Mouse (Mus musculus): ENCODE results near the gene Mien1. TPM values are rescaled to one million over a fixed set of nuclear protein-coding genes. Genes with fewer than 3 reads are reported as not detected.

Gene Mien1
- polyA plus RNA-seq, 1 experiment from 2014 or later: 78.0 TPM

GRCm38 (mm10) chr11:98393317-98393716, 45.5 kb downstream of the Mien1 start:
- no peak overlapping the region for H3K4me3 ChIP-seq
- peak overlapping the region; percentile 78 for H3K27ac ChIP-seq
- peak; percentile 55 for ATAC-seq (ENCODE audit: borderline replicate concordance, extremely low read depth, low FRiP score, low TSS enrichment)
- H3K9ac ChIP-seq: no peak overlapping the region
- H3K9me3 ChIP-seq: no peaks in the 10 kb centered on the region
- 43% methylated on average over 6 of the region's 6 CpGs for WGBS
- peaks cover 51% of the 10 kb centered on the region for H3K4me1 ChIP-seq
- peaks cover 13% of the 10 kb centered on the region; the same call in 1 of the 2 replicates for H3K27me3 ChIP-seq
- no peaks in the 10 kb centered on the region for H3K36me3 ChIP-seq
- H3K4me2 ChIP-seq: no peak overlapping the region

DNA sequence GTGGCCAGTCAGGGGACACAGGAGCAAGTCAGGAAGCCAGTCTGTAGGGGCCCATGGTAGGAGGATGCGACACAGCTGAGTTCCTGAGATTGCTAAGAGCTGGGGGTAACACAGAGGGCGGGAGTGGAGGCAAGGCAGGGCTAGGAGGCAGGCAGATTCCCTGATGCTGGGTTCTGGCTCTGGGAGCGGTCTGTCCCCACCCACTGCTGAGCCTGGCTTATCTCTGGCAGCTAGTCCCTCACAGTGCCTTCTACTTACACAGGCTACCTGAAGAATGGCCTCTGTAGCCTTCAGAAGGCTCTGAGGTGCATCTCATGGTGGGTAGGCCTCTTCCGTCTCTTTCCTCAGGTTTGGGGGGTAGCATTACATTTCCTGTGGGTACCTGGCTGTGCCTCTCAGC, 46.1 kb downstream of the Mien1 start:
- H3K4me2 ChIP-seq: no peak overlapping the region
- H3K36me3 ChIP-seq: no peaks in the 10 kb centered on the region
- no peak overlapping the region for H3K4me3 ChIP-seq
- WGBS: 41% methylated on average over 4 of the region's 4 CpGs
- ATAC-seq (ENCODE audit: borderline replicate concordance, extremely low read depth, low FRiP score, low TSS enrichment): 0 out of 2 replicates have a peak, but pooled peaks have one; percentile 9
- peak overlapping the region; percentile 78 for H3K27ac ChIP-seq
- no peaks in the 10 kb centered on the region for H3K9me3 ChIP-seq
- H3K27me3 ChIP-seq: peaks cover 20% of the 10 kb centered on the region
- peaks cover 58% of the 10 kb centered on the region for H3K4me1 ChIP-seq
- H3K9ac ChIP-seq: no peak overlapping the region

DNA sequence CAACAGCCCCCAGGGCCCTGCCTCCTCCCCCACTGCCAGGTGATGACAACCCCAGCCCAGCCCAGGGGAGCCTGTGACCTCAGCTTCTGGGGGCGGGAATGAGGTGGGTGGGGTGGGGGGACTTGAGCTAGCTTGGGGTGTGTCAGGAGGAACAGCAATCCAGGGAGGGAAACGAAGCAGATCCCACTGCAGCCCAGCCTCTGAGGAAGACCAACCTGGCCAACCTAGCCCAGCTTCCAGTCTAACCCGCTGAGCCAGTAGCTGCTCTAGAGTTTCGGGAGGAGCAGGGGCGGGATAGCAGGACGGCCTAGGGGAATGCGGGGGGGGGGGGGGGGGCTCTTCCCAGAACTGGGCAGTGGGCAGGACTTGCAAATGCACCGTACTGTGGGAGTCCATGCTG, 46.8 kb downstream of the Mien1 start:
- Histone ChIP-seq H3K27me3 (peaks cover 26% of the 10 kb centered on the region), H3K9me3 (no peaks in the 10 kb centered on the region), H3K4me1 (peaks cover 63% of the 10 kb centered on the region), H3K4me3 (no peak overlapping the region), H3K27ac (peak overlapping the region; percentile 78), H3K36me3 (no peaks in the 10 kb centered on the region), H3K4me2 (no peak overlapping the region), H3K9ac (no peak overlapping the region)
- ATAC-seq (ENCODE audit: borderline replicate concordance, extremely low read depth, low FRiP score, low TSS enrichment): no peak
- WGBS: 10% methylated on average over 7 of the region's 8 CpGs

DNA sequence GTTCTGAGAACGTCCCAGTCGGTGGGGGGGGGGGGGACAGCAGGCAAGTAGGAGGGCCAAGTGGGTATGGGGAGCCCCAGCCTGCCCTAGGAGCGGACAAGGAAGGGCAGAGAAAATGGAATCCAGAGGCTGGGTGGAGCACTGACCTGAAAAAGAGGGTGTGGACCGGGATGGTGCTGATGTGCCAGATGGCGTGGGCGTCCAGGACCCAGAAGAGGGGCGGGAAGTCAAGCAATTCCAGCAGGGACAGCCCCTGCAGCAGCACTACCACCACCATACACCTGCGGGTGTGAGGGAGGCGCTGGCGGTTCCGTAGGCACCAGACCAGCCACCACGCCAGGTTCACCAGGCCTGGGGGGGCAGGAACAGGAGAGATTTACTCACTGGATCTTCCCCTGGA, 48.6 kb downstream of the Mien1 start:
- 72% methylated on average over 12 of the region's 12 CpGs for WGBS

DNA sequence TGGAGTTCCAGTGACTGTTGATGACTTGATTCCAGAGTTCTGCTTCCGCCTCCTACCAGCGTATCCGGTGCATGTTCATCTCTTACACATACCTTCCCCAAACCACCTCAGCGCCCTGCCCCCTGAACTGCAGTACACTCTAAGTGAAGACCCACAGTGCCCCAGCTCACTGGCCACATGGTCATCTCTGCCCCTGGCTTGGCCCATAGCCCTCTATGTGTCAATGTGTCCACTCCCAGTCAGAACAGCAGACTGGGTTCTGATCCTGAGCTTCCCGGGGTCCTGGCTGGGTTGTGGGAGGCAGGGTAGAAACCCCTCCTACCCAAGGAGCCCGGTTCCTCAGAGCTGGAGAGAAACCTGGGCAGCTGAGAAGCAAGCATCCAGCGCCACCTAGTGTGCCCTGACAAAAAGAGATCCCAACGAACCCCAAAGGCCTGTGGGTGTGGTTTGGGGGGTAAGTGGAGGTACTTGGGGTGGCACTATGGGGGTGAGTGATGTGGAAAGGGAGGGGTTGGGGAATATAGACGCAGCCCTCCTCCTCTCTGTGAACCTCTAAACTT, 49.5 kb downstream of the Mien1 start:
- ATAC-seq (ENCODE audit: borderline replicate concordance, extremely low read depth, low FRiP score, low TSS enrichment): no peak
- H3K4me1 ChIP-seq: peaks cover 58% of the 10 kb centered on the region
- H3K9ac ChIP-seq: no peak overlapping the region
- H3K27me3 ChIP-seq: peaks cover 53% of the 10 kb centered on the region
- no peak overlapping the region for H3K27ac ChIP-seq
- no peaks in the 10 kb centered on the region for H3K36me3 ChIP-seq
- whole genome bisulfite sequencing: 20% methylated on average over 9 of the region's 9 CpGs
- H3K4me2 ChIP-seq: no peak overlapping the region
- no peak overlapping the region for H3K4me3 ChIP-seq
- H3K9me3 ChIP-seq: no peaks in the 10 kb centered on the region

More for the DNA sequence above, 48.6 kb downstream of the Mien1 start:
- Histone ChIP-seq H3K4me2 (no peak overlapping the region), H3K27ac (no peak overlapping the region), H3K4me3 (no peak overlapping the region), H3K9me3 (no peaks in the 10 kb centered on the region), H3K27me3 (peaks cover 45% of the 10 kb centered on the region), H3K4me1 (peaks cover 66% of the 10 kb centered on the region), H3K9ac (no peak overlapping the region), H3K36me3 (no peaks in the 10 kb centered on the region)
- ATAC-seq (ENCODE audit: borderline replicate concordance, extremely low read depth, low FRiP score, low TSS enrichment): no peak

- Histone ChIP-seq H3K27me3 (peaks cover 54% of the 10 kb centered on the region), H3K4me1 (peaks cover 48% of the 10 kb centered on the region), H3K36me3 (no peaks in the 10 kb centered on the region), H3K4me3 (no peak overlapping the region), H3K4me2 (no peak overlapping the region), H3K27ac (no peak overlapping the region), H3K9me3 (no peaks in the 10 kb centered on the region), H3K9ac (no peak overlapping the region)
- no peak for ATAC-seq (ENCODE audit: borderline replicate concordance, extremely low read depth, low FRiP score, low TSS enrichment)
- 59% methylated on average over 10 of the region's 10 CpGs for WGBS
These were observed 50.5 kb downstream of the Mien1 start for GRCm38 (mm10) chr11:98388282-98388681.

Other genes starting within 250 kb of the Mien1 start
- gene Med1, start 245.7 kb downstream of the Mien1 start, polyA plus RNA-seq (2015; fragmentation: Nextera tagmentation; extraction: Ambion mirVana): 57.8 and 60.8 TPM in 2 replicates
- 8.8 and 10.0 TPM in 2 replicates for gene Cdk12, start 235.9 kb downstream of the Mien1 start, polyA plus RNA-seq (2015; fragmentation: Nextera tagmentation; extraction: Ambion mirVana)
- 0.05 TPM in 1 of 2 replicates, not detected in the other for gene Neurod2, start 109.3 kb downstream of the Mien1 start, polyA plus RNA-seq (2015; fragmentation: Nextera tagmentation; extraction: Ambion mirVana)
- gene Ppp1r1b, start 90.6 kb downstream of the Mien1 start, polyA plus RNA-seq (2015; fragmentation: Nextera tagmentation; extraction: Ambion mirVana): 3.5 and 5.5 TPM in 2 replicates
- 45.2 and 52.5 TPM in 2 replicates for gene Stard3, start 80.6 kb downstream of the Mien1 start, polyA plus RNA-seq (2015; fragmentation: Nextera tagmentation; extraction: Ambion mirVana)
- gene Tcap, start 55.2 kb downstream of the Mien1 start, polyA plus RNA-seq (2015; fragmentation: Nextera tagmentation; extraction: Ambion mirVana): 5.1 and 7.5 TPM in 2 replicates
- gene Pnmt, start 52.5 kb downstream of the Mien1 start, polyA plus RNA-seq (2015; fragmentation: Nextera tagmentation; extraction: Ambion mirVana): 0.12 TPM in 1 of 2 replicates, not detected in the other
- gene Pgap3, start 38.5 kb downstream of the Mien1 start, polyA plus RNA-seq (2015; fragmentation: Nextera tagmentation; extraction: Ambion mirVana): 13.0 and 14.7 TPM in 2 replicates
- 37.2 and 39.4 TPM in 2 replicates for gene Erbb2, start 26.5 kb downstream of the Mien1 start, polyA plus RNA-seq (2015; fragmentation: Nextera tagmentation; extraction: Ambion mirVana)
- gene Grb7, start 7.4 kb upstream of the Mien1 start, polyA plus RNA-seq (2015; fragmentation: Nextera tagmentation; extraction: Ambion mirVana): 45.3 and 49.6 TPM in 2 replicates
- gene Ikzf3, start 107.0 kb upstream of the Mien1 start, polyA plus RNA-seq (2015; fragmentation: Nextera tagmentation; extraction: Ambion mirVana): 0.49 and 1.2 TPM in 2 replicates
- 0.14 TPM in 1 of 2 replicates, not detected in the other for gene Zpbp2, start 112.1 kb upstream of the Mien1 start, polyA plus RNA-seq (2015; fragmentation: Nextera tagmentation; extraction: Ambion mirVana)
- 54.6 and 55.2 TPM in 2 replicates for gene Ormdl3, start 148.4 kb upstream of the Mien1 start, polyA plus RNA-seq (2015; fragmentation: Nextera tagmentation; extraction: Ambion mirVana)
- not detected in 2 replicates for gene Lrrc3c, start 159.3 kb upstream of the Mien1 start, polyA plus RNA-seq (2015; fragmentation: Nextera tagmentation; extraction: Ambion mirVana)
- 1.0 and 1.4 TPM in 2 replicates for gene Gm12355, start 186.7 kb upstream of the Mien1 start, polyA plus RNA-seq (2015; fragmentation: Nextera tagmentation; extraction: Ambion mirVana)
- gene Gsdma3, start 187.4 kb upstream of the Mien1 start, polyA plus RNA-seq (2015; fragmentation: Nextera tagmentation; extraction: Ambion mirVana): not detected in 2 replicates
- gene Gsdma2, start 207.8 kb upstream of the Mien1 start, polyA plus RNA-seq (2015; fragmentation: Nextera tagmentation; extraction: Ambion mirVana): not detected in 2 replicates
- 0.06 TPM in 1 of 2 replicates, not detected in the other for gene Gsdma, start 225.4 kb upstream of the Mien1 start, polyA plus RNA-seq (2015; fragmentation: Nextera tagmentation; extraction: Ambion mirVana)
- 211 and 214 TPM in 2 replicates for gene Psmd3, start 243.6 kb upstream of the Mien1 start, polyA plus RNA-seq (2015; fragmentation: Nextera tagmentation; extraction: Ambion mirVana)